Mouse (Mus musculus): Measurements from ENCODE around the gene Abhd17b.
"Not testable (repeated sequence)": the region's sequence is repeated elsewhere in the genome, so short reads cannot be mapped to it uniquely, and the experiment has no call there.

Gene Abhd17b

GRCm38 (mm10) chr19:21653172-21653981, at the start of gene Abhd17b:
TSS of gene Abhd17b (plus strand) at chr19:21653185.
- peak; percentile 41 to 67 for DNase-seq

GRCm38 (mm10) chr19:21603836-21604235, 49.1 kb upstream of the Abhd17b start:
- DNase-seq, result peak in 1 of 2 experiments; percentile 17

- no peak for DNase-seq
Observed at GRCm38 (mm10) chr19:21605294-21605693, 47.7 kb upstream of the Abhd17b start.

- no peak for DNase-seq
Observed at GRCm38 (mm10) chr19:21610240-21610639, 42.7 kb upstream of the Abhd17b start.

GRCm38 (mm10) chr19:21611297-21611696, 41.7 kb upstream of the Abhd17b start:
- DNase-seq, result no peak

GRCm38 (mm10) chr19:21611725-21612575, 41.0 kb upstream of the Abhd17b start:
- no peak for DNase-seq

GRCm38 (mm10) chr19:21615801-21616200, 37.2 kb upstream of the Abhd17b start:
- no peak for DNase-seq

- no peak for DNase-seq
Observed at GRCm38 (mm10) chr19:21623410-21624147, 29.4 kb upstream of the Abhd17b start.

GRCm38 (mm10) chr19:21624148-21624535, 28.8 kb upstream of the Abhd17b start:
- DNase-seq, result no peak

GRCm38 (mm10) chr19:21626271-21626988, 26.6 kb upstream of the Abhd17b start:
- no peak for DNase-seq

- not testable (repeated sequence) for DNase-seq
Observed at GRCm38 (mm10) chr19:21628440-21628839, 24.5 kb upstream of the Abhd17b start.

GRCm38 (mm10) chr19:21629030-21629429, 24.0 kb upstream of the Abhd17b start:
- no peak for DNase-seq

- no peak for DNase-seq
Observed at GRCm38 (mm10) chr19:21629501-21629900, 23.5 kb upstream of the Abhd17b start.

- DNase-seq, result peak in 1 of 2 experiments; percentile 54
Observed at GRCm38 (mm10) chr19:21630656-21631331, 22.2 kb upstream of the Abhd17b start.

GRCm38 (mm10) chr19:21635406-21635805, 17.6 kb upstream of the Abhd17b start:
- DNase-seq, result no peak

- no peak for DNase-seq
Observed at GRCm38 (mm10) chr19:21636907-21637306, 16.1 kb upstream of the Abhd17b start.

- no peak for DNase-seq
Observed at GRCm38 (mm10) chr19:21637672-21638071, 15.3 kb upstream of the Abhd17b start.

- no peak for DNase-seq
Observed at GRCm38 (mm10) chr19:21643935-21644334, 9.1 kb upstream of the Abhd17b start.

GRCm38 (mm10) chr19:21645301-21645700, 7.7 kb upstream of the Abhd17b start:
- no peak for DNase-seq

GRCm38 (mm10) chr19:21646142-21646541, 6.8 kb upstream of the Abhd17b start:
- DNase-seq, result no peak

- DNase-seq, result no peak
Observed at GRCm38 (mm10) chr19:21651664-21652063, 1.3 kb upstream of the Abhd17b start.
